Mouse (Mus musculus): ENCODE measurements around the gene Npas3. TPM values are rescaled to one million over a fixed set of nuclear protein-coding genes. Genes with fewer than 3 reads are reported as not detected.

The Npas3 gene
- polyA plus RNA-seq, 1 experiment from 2014 or later: 1.1 TPM

- Histone ChIP-seq H3K4me1 (peaks cover 7% of the 10 kb centered on the region; the same call in 1 of the 2 replicates), H3K9ac (no peak overlapping the region), H3K4me3 (no peak overlapping the region), H3K4me2 (no peak overlapping the region), H3K27me3 (replicated peaks) (no peaks in the 10 kb centered on the region), H3K9me3 (no peaks in the 10 kb centered on the region), H3K27ac (replicated peaks) (no peak overlapping the region), H3K36me3 (no peaks in the 10 kb centered on the region)
- 73% methylated on average over 6 of the region's 6 CpGs for WGBS
- ATAC-seq (ENCODE audit: extremely low read depth, insufficient number of reproducible peaks, low FRiP score, low TSS enrichment): no peak
Observed at GRCm38 (mm10) chr12:53801831-53802230, 553.4 kb downstream of the Npas3 start.

GRCm38 (mm10) chr12:53802381-53802780 is 553.9 kb downstream of the Npas3 start:
- Histone ChIP-seq H3K27me3 (replicated peaks) (no peaks in the 10 kb centered on the region), H3K4me2 (no peak overlapping the region), H3K4me3 (no peak overlapping the region), H3K27ac (replicated peaks) (no peak overlapping the region), H3K9ac (no peak overlapping the region), H3K36me3 (no peaks in the 10 kb centered on the region), H3K4me1 (peaks cover 7% of the 10 kb centered on the region; the same call in 1 of the 2 replicates), H3K9me3 (no peaks in the 10 kb centered on the region)
- ATAC-seq (ENCODE audit: extremely low read depth, insufficient number of reproducible peaks, low FRiP score, low TSS enrichment): no peak
- WGBS: 71% methylated on average over 7 of the region's 7 CpGs

- Histone ChIP-seq H3K27ac (replicated peaks) (no peak overlapping the region), H3K4me1 (peaks cover 4% of the 10 kb centered on the region; the same call in 1 of the 2 replicates), H3K9me3 (no peaks in the 10 kb centered on the region), H3K4me3 (no peak overlapping the region), H3K27me3 (replicated peaks) (no peaks in the 10 kb centered on the region), H3K36me3 (no peaks in the 10 kb centered on the region), H3K9ac (no peak overlapping the region), H3K4me2 (no peak overlapping the region)
- no peak for ATAC-seq (ENCODE audit: extremely low read depth, insufficient number of reproducible peaks, low FRiP score, low TSS enrichment)
- WGBS: 77% methylated on average over 2 of the region's 2 CpGs
Observed at GRCm38 (mm10) chr12:53810081-53810480, 561.6 kb downstream of the Npas3 start.

- H3K27me3 ChIP-seq (replicated peaks): no peaks in the 10 kb centered on the region
- H3K27ac ChIP-seq (replicated peaks): no peak overlapping the region
- no peaks in the 10 kb centered on the region for H3K36me3 ChIP-seq
- H3K4me2 ChIP-seq: no peak overlapping the region
- WGBS: 55% methylated on average over 7 of the region's 7 CpGs
- no peak for ATAC-seq (ENCODE audit: extremely low read depth, insufficient number of reproducible peaks, low FRiP score, low TSS enrichment)
- H3K9ac ChIP-seq: no peak overlapping the region
- H3K4me3 ChIP-seq: no peak overlapping the region
- H3K4me1 ChIP-seq: peaks cover 4% of the 10 kb centered on the region; the same call in 1 of the 2 replicates
- no peaks in the 10 kb centered on the region for H3K9me3 ChIP-seq
Observed at GRCm38 (mm10) chr12:53814291-53814690, 565.8 kb downstream of the Npas3 start.

- Histone ChIP-seq H3K36me3 (no peaks in the 10 kb centered on the region), H3K27ac (replicated peaks) (no peak overlapping the region), H3K4me1 (no peaks in the 10 kb centered on the region), H3K27me3 (replicated peaks) (no peaks in the 10 kb centered on the region), H3K9ac (no peak overlapping the region), H3K4me2 (no peak overlapping the region), H3K4me3 (no peak overlapping the region), H3K9me3 (no peaks in the 10 kb centered on the region)
- ATAC-seq (ENCODE audit: extremely low read depth, insufficient number of reproducible peaks, low FRiP score, low TSS enrichment): no peak
- 81% methylated on average over 4 of the region's 4 CpGs for WGBS
Observed at GRCm38 (mm10) chr12:53819982-53820381, 571.5 kb downstream of the Npas3 start.

GRCm38 (mm10) chr12:53822881-53823280 is 574.4 kb downstream of the Npas3 start:
- 79% methylated on average over 4 of the region's 4 CpGs for WGBS
- Histone ChIP-seq H3K4me1 (peaks cover 17% of the 10 kb centered on the region; the same call in 1 of the 2 replicates), H3K9me3 (no peaks in the 10 kb centered on the region)

GRCm38 (mm10) chr12:53825251-53825650 is 576.8 kb downstream of the Npas3 start:
- Histone ChIP-seq H3K9me3 (no peaks in the 10 kb centered on the region), H3K9ac (no peak overlapping the region), H3K4me2 (no peak overlapping the region), H3K4me1 (peaks cover 17% of the 10 kb centered on the region; the same call in 1 of the 2 replicates), H3K36me3 (no peaks in the 10 kb centered on the region), H3K4me3 (no peak overlapping the region), H3K27ac (replicated peaks) (no peak overlapping the region), H3K27me3 (replicated peaks) (no peaks in the 10 kb centered on the region)
- no peak for ATAC-seq (ENCODE audit: extremely low read depth, insufficient number of reproducible peaks, low FRiP score, low TSS enrichment)

More at GRCm38 (mm10) chr12:53822881-53823280, 574.4 kb downstream of the Npas3 start:
- Histone ChIP-seq H3K9ac (no peak overlapping the region), H3K27ac (replicated peaks) (no peak overlapping the region), H3K27me3 (replicated peaks) (no peaks in the 10 kb centered on the region), H3K36me3 (no peaks in the 10 kb centered on the region), H3K4me2 (no peak overlapping the region), H3K4me3 (no peak overlapping the region)
- no peak for ATAC-seq (ENCODE audit: extremely low read depth, insufficient number of reproducible peaks, low FRiP score, low TSS enrichment)

- WGBS: 48% methylated on average over 12 of the region's 12 CpGs
- Histone ChIP-seq H3K4me3 (no peak overlapping the region), H3K9me3 (no peaks in the 10 kb centered on the region), H3K9ac (no peak overlapping the region), H3K27me3 (replicated peaks) (no peaks in the 10 kb centered on the region), H3K36me3 (no peaks in the 10 kb centered on the region), H3K27ac (replicated peaks) (no peak overlapping the region), H3K4me2 (peak overlapping the region; percentile 10; the same call in 1 of the 2 replicates), H3K4me1 (peaks cover 17% of the 10 kb centered on the region; the same call in 1 of the 2 replicates)
- ATAC-seq (ENCODE audit: extremely low read depth, insufficient number of reproducible peaks, low FRiP score, low TSS enrichment): no peak
Observed at GRCm38 (mm10) chr12:53825898-53826605, 577.6 kb downstream of the Npas3 start.

GRCm38 (mm10) chr12:53826812-53827211 is 578.3 kb downstream of the Npas3 start:
- Histone ChIP-seq H3K9ac (no peak overlapping the region), H3K27ac (replicated peaks) (no peak overlapping the region), H3K36me3 (no peaks in the 10 kb centered on the region), H3K27me3 (replicated peaks) (no peaks in the 10 kb centered on the region), H3K4me2 (no peak overlapping the region), H3K4me1 (peaks cover 17% of the 10 kb centered on the region; the same call in 1 of the 2 replicates), H3K9me3 (no peaks in the 10 kb centered on the region), H3K4me3 (no peak overlapping the region)
- 67% methylated on average over 3 of the region's 3 CpGs for WGBS
- no peak for ATAC-seq (ENCODE audit: extremely low read depth, insufficient number of reproducible peaks, low FRiP score, low TSS enrichment)

- H3K4me1 ChIP-seq: no peaks in the 10 kb centered on the region
- no peak overlapping the region for H3K27ac ChIP-seq (replicated peaks)
- H3K27me3 ChIP-seq (replicated peaks): no peaks in the 10 kb centered on the region
- ATAC-seq (ENCODE audit: extremely low read depth, insufficient number of reproducible peaks, low FRiP score, low TSS enrichment): no peak
- 40% methylated on average over 6 of the region's 6 CpGs for WGBS
- H3K4me3 ChIP-seq: no peak overlapping the region
- H3K36me3 ChIP-seq: no peaks in the 10 kb centered on the region
- H3K9me3 ChIP-seq: no peaks in the 10 kb centered on the region
- H3K4me2 ChIP-seq: no peak overlapping the region
- no peak overlapping the region for H3K9ac ChIP-seq
Observed at GRCm38 (mm10) chr12:53832590-53832989, 584.1 kb downstream of the Npas3 start.

- no peak overlapping the region for H3K4me3 ChIP-seq
- ATAC-seq (ENCODE audit: extremely low read depth, insufficient number of reproducible peaks, low FRiP score, low TSS enrichment): no peak
- H3K9ac ChIP-seq: no peak overlapping the region
- H3K4me1 ChIP-seq: peaks cover 4% of the 10 kb centered on the region
- no peaks in the 10 kb centered on the region for H3K27me3 ChIP-seq (replicated peaks)
- no peak overlapping the region for H3K27ac ChIP-seq (replicated peaks)
- no peak overlapping the region for H3K4me2 ChIP-seq
- WGBS: 74% methylated on average over 2 of the region's 2 CpGs
- no peaks in the 10 kb centered on the region for H3K36me3 ChIP-seq
- H3K9me3 ChIP-seq: no peaks in the 10 kb centered on the region
Observed at GRCm38 (mm10) chr12:53833348-53833747, 584.9 kb downstream of the Npas3 start.

Measured in heart, embryonic 13.5 days (tissue).